Mouse (Mus musculus): ENCODE measurements around the gene Olfr776. TPM values are rescaled to one million over a fixed set of nuclear protein-coding genes. Genes with fewer than 3 reads are reported as not detected.
"Not testable (repeated sequence)": the region's sequence is repeated elsewhere in the genome, so short reads cannot be mapped to it uniquely, and the experiment has no call there.

The Olfr776 gene
- polyA plus RNA-seq (2012; ENCODE audit: insufficient read depth, insufficient read length, low replicate concordance, missing spikeins), result not detected in 2 replicates

- no peak within 1 kb of the TSS for H3K27ac ChIP-seq (ENCODE audit: insufficient read depth, low read depth, low read length)
- no peak for TF ChIP-seq CTCF (IDR thresholded peaks at IDR 0.05; ENCODE audit: insufficient read depth, low read depth, low read length)
- no peak for TF ChIP-seq POLR2A (IDR thresholded peaks at IDR 0.05; ENCODE audit: insufficient read depth, low read depth, low read length)
- no peaks in the 10 kb centered on the region for H3K4me1 ChIP-seq (ENCODE audit: control insufficient read depth, insufficient read depth, low read length)
- H3K4me3 ChIP-seq (ENCODE audit: insufficient read depth, low read depth, low read length), result no peak within 1 kb of the TSS
These were observed at the start of gene Olfr776 for GRCm38 (mm10) chr10:129258827-129259226. TSS of gene Olfr776 (plus strand) at chr10:129259127.

- TF ChIP-seq POLR2A (IDR thresholded peaks at IDR 0.05; ENCODE audit: insufficient read depth, low read depth, low read length) (no peak), CTCF (IDR thresholded peaks at IDR 0.05; ENCODE audit: insufficient read depth, low read depth, low read length) (no peak)
- no peaks in the 10 kb centered on the region for H3K4me1 ChIP-seq (ENCODE audit: control insufficient read depth, insufficient read depth, low read length)
- WGBS, result 76% methylated on average over 1 of the region's 1 CpGs
- no peak overlapping the region for H3K4me3 ChIP-seq (ENCODE audit: insufficient read depth, low read depth, low read length)
- H3K27ac ChIP-seq (ENCODE audit: insufficient read depth, low read depth, low read length), result no peak overlapping the region
These were observed 28.2 kb upstream of the Olfr776 start for GRCm38 (mm10) chr10:129230737-129231136.

- TF ChIP-seq CTCF (IDR thresholded peaks at IDR 0.05; ENCODE audit: insufficient read depth, low read depth, low read length) (no peak), POLR2A (IDR thresholded peaks at IDR 0.05; ENCODE audit: insufficient read depth, low read depth, low read length) (no peak)
- Histone ChIP-seq H3K4me3 (ENCODE audit: insufficient read depth, low read depth, low read length) (no peak within 1 kb of the TSS), H3K4me1 (ENCODE audit: control insufficient read depth, insufficient read depth, low read length) (no peaks in the 10 kb centered on the region), H3K27ac (ENCODE audit: insufficient read depth, low read depth, low read length) (no peak within 1 kb of the TSS)
- WGBS, result 73% methylated on average over 2 of the region's 2 CpGs
These were observed 23.0 kb upstream of the Olfr776 start, which contains the start of gene Olfr774 for GRCm38 (mm10) chr10:129235904-129236303. TSS of gene Olfr774 (plus strand) at chr10:129236204.

- TF ChIP-seq POLR2A (IDR thresholded peaks at IDR 0.05; ENCODE audit: insufficient read depth, low read depth, low read length), result no peak
- no peak for TF ChIP-seq CTCF (IDR thresholded peaks at IDR 0.05; ENCODE audit: insufficient read depth, low read depth, low read length)
- WGBS, result 68% methylated on average over 3 of the region's 3 CpGs
- H3K4me3 ChIP-seq (ENCODE audit: insufficient read depth, low read depth, low read length), result no peak within 1 kb of the TSS
- H3K27ac ChIP-seq (ENCODE audit: insufficient read depth, low read depth, low read length), result no peak within 1 kb of the TSS
- no peaks in the 10 kb centered on the region for H3K4me1 ChIP-seq (ENCODE audit: control insufficient read depth, insufficient read depth, low read length)
These were observed 10.8 kb upstream of the Olfr776 start, which contains the start of gene Olfr775 for GRCm38 (mm10) chr10:129248112-129248511. TSS of gene Olfr775 (plus strand) at chr10:129248412.

GRCm38 (mm10) chr10:129271081-129271535, 12.2 kb downstream of the Olfr776 start, which contains the start of gene Olfr777:
TSS of gene Olfr777 (minus strand) at chr10:129271485.
- TF ChIP-seq POLR2A (IDR thresholded peaks at IDR 0.05; ENCODE audit: insufficient read depth, low read depth, low read length), result no peak
- no peak for TF ChIP-seq CTCF (IDR thresholded peaks at IDR 0.05; ENCODE audit: insufficient read depth, low read depth, low read length)
- 94% methylated on average over 2 of the region's 2 CpGs for WGBS
- H3K27ac ChIP-seq (ENCODE audit: insufficient read depth, low read depth, low read length), result no peak within 1 kb of the TSS
- no peak within 1 kb of the TSS for H3K4me3 ChIP-seq (ENCODE audit: insufficient read depth, low read depth, low read length)
- no peaks in the 10 kb centered on the region for H3K4me1 ChIP-seq (ENCODE audit: control insufficient read depth, insufficient read depth, low read length)

GRCm38 (mm10) chr10:129312973-129313372, 54.0 kb downstream of the Olfr776 start:
- not testable (repeated sequence) for H3K4me1 ChIP-seq (ENCODE audit: control insufficient read depth, insufficient read depth, low read length); H3K27ac ChIP-seq (ENCODE audit: insufficient read depth, low read depth, low read length); H3K4me3 ChIP-seq (ENCODE audit: insufficient read depth, low read depth, low read length)
- 50% methylated on average over 1 of the region's 1 CpGs for WGBS

- not testable (repeated sequence) for H3K27ac ChIP-seq (ENCODE audit: insufficient read depth, low read depth, low read length); H3K4me1 ChIP-seq (ENCODE audit: control insufficient read depth, insufficient read depth, low read length); H3K4me3 ChIP-seq (ENCODE audit: insufficient read depth, low read depth, low read length)
- no CpG with 5 or more reads among the region's 1 CpGs for WGBS
These were observed 54.6 kb downstream of the Olfr776 start for GRCm38 (mm10) chr10:129313521-129313920.

Other genes starting within 250 kb of the Olfr776 start
- gene Olfr763, start 248.3 kb upstream of the Olfr776 start, polyA plus RNA-seq (2012; ENCODE audit: insufficient read depth, insufficient read length, low replicate concordance, missing spikeins), result not detected in 2 replicates
- not detected in 2 replicates for gene Olfr764-ps1, start 219.2 kb upstream of the Olfr776 start, polyA plus RNA-seq (2012; ENCODE audit: insufficient read depth, insufficient read length, low replicate concordance, missing spikeins)
- gene Olfr765, start 209.1 kb upstream of the Olfr776 start, polyA plus RNA-seq (2012; ENCODE audit: insufficient read depth, insufficient read length, low replicate concordance, missing spikeins), result not detected in 2 replicates
- not detected in 2 replicates for gene Olfr766-ps1, start 190.2 kb upstream of the Olfr776 start, polyA plus RNA-seq (2012; ENCODE audit: insufficient read depth, insufficient read length, low replicate concordance, missing spikeins)
- not detected in 2 replicates for gene Olfr767, start 176.2 kb upstream of the Olfr776 start, polyA plus RNA-seq (2012; ENCODE audit: insufficient read depth, insufficient read length, low replicate concordance, missing spikeins)
- not detected in 2 replicates for gene Olfr768, start 159.8 kb upstream of the Olfr776 start, polyA plus RNA-seq (2012; ENCODE audit: insufficient read depth, insufficient read length, low replicate concordance, missing spikeins)
- gene Olfr769, start 141.3 kb upstream of the Olfr776 start, polyA plus RNA-seq (2012; ENCODE audit: insufficient read depth, insufficient read length, low replicate concordance, missing spikeins), result not detected in 2 replicates
- gene Olfr770, start 120.1 kb upstream of the Olfr776 start, polyA plus RNA-seq (2012; ENCODE audit: insufficient read depth, insufficient read length, low replicate concordance, missing spikeins), result not detected in 2 replicates
- not detected in 2 replicates for gene Olfr771, start 94.4 kb upstream of the Olfr776 start, polyA plus RNA-seq (2012; ENCODE audit: insufficient read depth, insufficient read length, low replicate concordance, missing spikeins)
- not detected in 2 replicates for gene Olfr772, start 81.2 kb upstream of the Olfr776 start, polyA plus RNA-seq (2012; ENCODE audit: insufficient read depth, insufficient read length, low replicate concordance, missing spikeins)
- gene Olfr773, start 71.7 kb upstream of the Olfr776 start, polyA plus RNA-seq (2012; ENCODE audit: insufficient read depth, insufficient read length, low replicate concordance, missing spikeins), result not detected in 2 replicates
- gene Olfr774, start 22.9 kb upstream of the Olfr776 start, polyA plus RNA-seq (2012; ENCODE audit: insufficient read depth, insufficient read length, low replicate concordance, missing spikeins), result not detected in 2 replicates
- gene Olfr775, start 10.7 kb upstream of the Olfr776 start, polyA plus RNA-seq (2012; ENCODE audit: insufficient read depth, insufficient read length, low replicate concordance, missing spikeins), result not detected in 2 replicates
- not detected in 2 replicates for gene Olfr777, start 12.4 kb downstream of the Olfr776 start, polyA plus RNA-seq (2012; ENCODE audit: insufficient read depth, insufficient read length, low replicate concordance, missing spikeins)
- not detected in 2 replicates for gene Olfr780, start 59.0 kb downstream of the Olfr776 start, polyA plus RNA-seq (2012; ENCODE audit: insufficient read depth, insufficient read length, low replicate concordance, missing spikeins)
- not detected in 2 replicates for gene Olfr781, start 69.7 kb downstream of the Olfr776 start, polyA plus RNA-seq (2012; ENCODE audit: insufficient read depth, insufficient read length, low replicate concordance, missing spikeins)
- gene Olfr782, start 89.7 kb downstream of the Olfr776 start, polyA plus RNA-seq (2012; ENCODE audit: insufficient read depth, insufficient read length, low replicate concordance, missing spikeins), result not detected in 2 replicates
- gene Olfr784, start 125.0 kb downstream of the Olfr776 start, polyA plus RNA-seq (2012; ENCODE audit: insufficient read depth, insufficient read length, low replicate concordance, missing spikeins), result not detected in 2 replicates
- gene Olfr785, start 146.3 kb downstream of the Olfr776 start, polyA plus RNA-seq (2012; ENCODE audit: insufficient read depth, insufficient read length, low replicate concordance, missing spikeins), result not detected in 2 replicates
- gene Olfr786, start 168.2 kb downstream of the Olfr776 start, polyA plus RNA-seq (2012; ENCODE audit: insufficient read depth, insufficient read length, low replicate concordance, missing spikeins), result not detected in 2 replicates
- not detected in 2 replicates for gene Olfr787, start 202.7 kb downstream of the Olfr776 start, polyA plus RNA-seq (2012; ENCODE audit: insufficient read depth, insufficient read length, low replicate concordance, missing spikeins)
- gene Olfr788, start 211.9 kb downstream of the Olfr776 start, polyA plus RNA-seq (2012; ENCODE audit: insufficient read depth, insufficient read length, low replicate concordance, missing spikeins), result not detected in 2 replicates
- gene Olfr789, start 225.6 kb downstream of the Olfr776 start, polyA plus RNA-seq (2012; ENCODE audit: insufficient read depth, insufficient read length, low replicate concordance, missing spikeins), result not detected in 2 replicates
- gene Olfr790, start 239.4 kb downstream of the Olfr776 start, polyA plus RNA-seq (2012; ENCODE audit: insufficient read depth, insufficient read length, low replicate concordance, missing spikeins), result not detected in 2 replicates

Measured in olfactory bulb, adult 2 months (tissue).